Mouse (Mus musculus): ENCODE data around the gene Ilf3. TPM values are rescaled to one million over a fixed set of nuclear protein-coding genes. Genes with fewer than 3 reads are reported as not detected.

The Ilf3 gene
- polyA plus RNA-seq, 1 experiment from 2014 or later, result 45.2 TPM

GRCm38 (mm10) chr9:21334747-21335146, 32.9 kb upstream of the Ilf3 start:
- no peaks in the 10 kb centered on the region for H3K27me3 ChIP-seq (ENCODE audit: control insufficient read depth, insufficient read depth, low read length)
- H3K36me3 ChIP-seq (ENCODE audit: control insufficient read depth, insufficient read depth, low read length), result no peaks in the 10 kb centered on the region
- ATAC-seq (ENCODE audit: low FRiP score, low TSS enrichment) (no peak), DNase-seq (ENCODE audit: low spot score) (no peak)
- H3K9me3 ChIP-seq (ENCODE audit: control insufficient read depth, low read length), result no peaks in the 10 kb centered on the region
- no peaks in the 10 kb centered on the region for H3K4me1 ChIP-seq (replicated peaks; ENCODE audit: control insufficient read depth, insufficient read depth)
- no peak overlapping the region for H3K27ac ChIP-seq (replicated peaks)
- no peak overlapping the region for H3K4me2 ChIP-seq (replicated peaks; ENCODE audit: low read depth)
- H3K9ac ChIP-seq (ENCODE audit: low read length), result no peak overlapping the region
- no peak overlapping the region for H3K4me3 ChIP-seq (ENCODE audit: low read depth, low read length)
- TF ChIP-seq EP300 (optimal IDR thresholded peaks at IDR 0.05), result no peak
- TF ChIP-seq CTCF (IDR thresholded peaks at IDR 0.05; ENCODE audit: low read depth), result no peak

DNA sequence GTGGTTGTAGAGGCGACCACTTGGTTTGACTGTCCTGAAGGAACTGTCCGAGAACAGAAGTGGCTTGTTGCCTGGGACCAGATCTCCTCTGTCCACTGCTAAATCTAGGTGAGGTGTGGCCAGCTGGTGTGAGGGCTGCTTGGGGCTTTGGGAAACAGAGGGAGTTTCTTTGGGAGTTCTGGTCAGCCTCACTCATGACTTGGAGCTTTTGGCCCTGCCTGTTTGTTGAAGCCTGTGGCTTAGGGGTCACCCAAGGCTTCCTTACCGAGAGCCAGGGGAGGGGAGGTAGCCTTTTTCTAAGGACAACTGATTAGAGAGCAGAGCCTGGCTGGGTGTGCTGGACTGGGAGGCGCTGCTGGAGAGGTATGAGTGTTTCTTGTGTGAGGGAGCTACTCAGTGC, 32.3 kb upstream of the Ilf3 start:
- no peaks in the 10 kb centered on the region for H3K27me3 ChIP-seq (ENCODE audit: control insufficient read depth, insufficient read depth, low read length)
- no peak overlapping the region for H3K9ac ChIP-seq (ENCODE audit: low read length)
- 77% methylated on average over 4 of the region's 4 CpGs for WGBS
- no peak for ATAC-seq (ENCODE audit: low FRiP score, low TSS enrichment)
- H3K27ac ChIP-seq (replicated peaks), result no peak overlapping the region
- no peaks in the 10 kb centered on the region for H3K36me3 ChIP-seq (ENCODE audit: control insufficient read depth, insufficient read depth, low read length)
- TF ChIP-seq EP300 (optimal IDR thresholded peaks at IDR 0.05) (no peak), CTCF (IDR thresholded peaks at IDR 0.05; ENCODE audit: low read depth) (no peak)
- H3K4me2 ChIP-seq (replicated peaks; ENCODE audit: low read depth), result no peak overlapping the region
- no peaks in the 10 kb centered on the region for H3K9me3 ChIP-seq (ENCODE audit: control insufficient read depth, low read length)
- no peaks in the 10 kb centered on the region for H3K4me1 ChIP-seq (replicated peaks; ENCODE audit: control insufficient read depth, insufficient read depth)
- DNase-seq (ENCODE audit: low spot score), result no peak
- no peak overlapping the region for H3K4me3 ChIP-seq (ENCODE audit: low read depth, low read length)

- H3K9me3 ChIP-seq (ENCODE audit: control insufficient read depth, low read length), result no peaks in the 10 kb centered on the region
- no peaks in the 10 kb centered on the region for H3K27me3 ChIP-seq (ENCODE audit: control insufficient read depth, insufficient read depth, low read length)
- H3K4me3 ChIP-seq (ENCODE audit: low read depth, low read length), result no peak overlapping the region
- TF ChIP-seq CTCF (IDR thresholded peaks at IDR 0.05; ENCODE audit: low read depth) (no peak), EP300 (optimal IDR thresholded peaks at IDR 0.05) (no peak)
- no peak overlapping the region for H3K27ac ChIP-seq (replicated peaks)
- no peak overlapping the region for H3K4me2 ChIP-seq (replicated peaks; ENCODE audit: low read depth)
- H3K9ac ChIP-seq (ENCODE audit: low read length), result no peak overlapping the region
- H3K4me1 ChIP-seq (replicated peaks; ENCODE audit: control insufficient read depth, insufficient read depth), result no peaks in the 10 kb centered on the region
- no peak for DNase-seq (ENCODE audit: low spot score)
- 77% methylated on average over 8 of the region's 8 CpGs for WGBS
- H3K36me3 ChIP-seq (ENCODE audit: control insufficient read depth, insufficient read depth, low read length), result no peaks in the 10 kb centered on the region
- no peak for ATAC-seq (ENCODE audit: low FRiP score, low TSS enrichment)
These were observed 31.2 kb upstream of the Ilf3 start for GRCm38 (mm10) chr9:21336491-21336890.

DNA sequence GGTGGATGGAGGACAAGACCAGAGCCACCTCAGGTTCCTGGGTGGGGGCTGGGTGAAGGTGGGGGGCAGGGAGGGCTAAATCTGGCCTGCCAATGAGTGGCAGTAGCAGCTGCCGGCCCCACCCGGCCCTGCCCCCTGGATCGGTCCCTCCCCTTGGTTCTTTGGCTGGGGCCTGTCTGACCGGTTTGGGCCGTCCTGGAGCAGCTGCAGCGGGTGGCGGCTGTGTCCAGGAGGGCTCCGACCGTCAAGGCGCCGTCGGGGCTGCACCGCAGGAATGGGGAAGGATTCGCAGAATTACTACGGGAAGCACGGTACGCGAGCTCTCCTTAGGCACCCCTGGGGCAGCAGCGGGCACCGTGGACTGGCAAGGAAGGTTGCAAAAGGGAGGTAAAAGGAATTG, 30.0 kb upstream of the Ilf3 start:
- Histone ChIP-seq H3K4me2 (replicated peaks; ENCODE audit: low read depth) (peak overlapping the region; percentile 50), H3K4me1 (replicated peaks; ENCODE audit: control insufficient read depth, insufficient read depth) (no peaks in the 10 kb centered on the region), H3K27me3 (ENCODE audit: control insufficient read depth, insufficient read depth, low read length) (no peaks in the 10 kb centered on the region), H3K4me3 (ENCODE audit: low read depth, low read length) (peak overlapping the region; percentile 45), H3K27ac (replicated peaks) (peak overlapping the region; percentile 85), H3K36me3 (ENCODE audit: control insufficient read depth, insufficient read depth, low read length) (peaks cover 6% of the 10 kb centered on the region), H3K9me3 (ENCODE audit: control insufficient read depth, low read length) (no peaks in the 10 kb centered on the region), H3K9ac (ENCODE audit: low read length) (peak overlapping the region; percentile 62)
- DNase-seq (ENCODE audit: low spot score) (peak; percentile 92), ATAC-seq (ENCODE audit: low FRiP score, low TSS enrichment) (peak; percentile 88)
- 16% methylated on average over 20 of the region's 20 CpGs for WGBS
- TF ChIP-seq CTCF (IDR thresholded peaks at IDR 0.05; ENCODE audit: low read depth), result no peak

DNA sequence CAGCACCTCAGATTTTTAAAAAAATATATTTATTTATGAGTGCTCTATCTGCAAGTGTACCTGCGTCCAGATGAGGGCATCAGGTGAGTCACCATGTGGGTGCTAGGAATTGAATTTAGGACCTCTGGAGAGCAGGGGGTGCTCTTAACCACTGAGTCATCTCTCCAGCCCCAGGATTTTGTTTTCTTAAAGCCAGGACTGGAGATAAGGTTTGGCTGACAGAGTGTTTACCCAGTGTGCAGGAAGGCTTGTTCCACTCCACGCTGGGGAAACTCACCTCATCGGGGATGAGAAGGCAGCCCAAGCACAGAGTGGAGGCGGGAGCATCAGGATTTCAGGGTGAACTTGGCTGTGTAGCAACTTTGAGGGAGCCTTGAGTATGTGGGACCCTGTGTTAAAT, 27.3 kb upstream of the Ilf3 start:
- no peaks in the 10 kb centered on the region for H3K4me1 ChIP-seq (replicated peaks; ENCODE audit: control insufficient read depth, insufficient read depth)
- H3K4me2 ChIP-seq (replicated peaks; ENCODE audit: low read depth), result no peak overlapping the region
- no peak overlapping the region; the same call in 1 of the 2 replicates for H3K27ac ChIP-seq (replicated peaks)
- 57% methylated on average over 4 of the region's 4 CpGs for WGBS
- TF ChIP-seq EP300 (optimal IDR thresholded peaks at IDR 0.05), result no peak
- TF ChIP-seq CTCF (IDR thresholded peaks at IDR 0.05; ENCODE audit: low read depth), result peak; percentile 9; the same call in 1 of the 2 replicates
- ATAC-seq (ENCODE audit: low FRiP score, low TSS enrichment) (peak; percentile 62), DNase-seq (ENCODE audit: low spot score) (peak; percentile 56)
- H3K36me3 ChIP-seq (ENCODE audit: control insufficient read depth, insufficient read depth, low read length), result peaks cover 15% of the 10 kb centered on the region
- H3K27me3 ChIP-seq (ENCODE audit: control insufficient read depth, insufficient read depth, low read length), result no peaks in the 10 kb centered on the region
- H3K9me3 ChIP-seq (ENCODE audit: control insufficient read depth, low read length), result no peaks in the 10 kb centered on the region
- H3K9ac ChIP-seq (ENCODE audit: low read length), result no peak overlapping the region
- no peak overlapping the region for H3K4me3 ChIP-seq (ENCODE audit: low read depth, low read length)

GRCm38 (mm10) chr9:21346627-21347365, 20.9 kb upstream of the Ilf3 start:
- Histone ChIP-seq H3K4me1 (replicated peaks; ENCODE audit: control insufficient read depth, insufficient read depth) (no peaks in the 10 kb centered on the region), H3K9me3 (ENCODE audit: control insufficient read depth, low read length) (no peaks in the 10 kb centered on the region), H3K36me3 (ENCODE audit: control insufficient read depth, insufficient read depth, low read length) (peaks cover 35% of the 10 kb centered on the region), H3K9ac (ENCODE audit: low read length) (no peak overlapping the region), H3K4me3 (ENCODE audit: low read depth, low read length) (no peak overlapping the region), H3K27me3 (ENCODE audit: control insufficient read depth, insufficient read depth, low read length) (no peaks in the 10 kb centered on the region), H3K27ac (replicated peaks) (0 out of 2 replicates have a peak overlapping the region, but pooled peaks have one; percentile 18), H3K4me2 (replicated peaks; ENCODE audit: low read depth) (no peak overlapping the region)
- DNase-seq (ENCODE audit: low spot score) (peak; percentile 57), ATAC-seq (ENCODE audit: low FRiP score, low TSS enrichment) (peak; percentile 66)
- TF ChIP-seq EP300 (optimal IDR thresholded peaks at IDR 0.05), result no peak
- TF ChIP-seq CTCF (IDR thresholded peaks at IDR 0.05; ENCODE audit: low read depth), result no peak
- 70% methylated on average over 16 of the region's 16 CpGs for WGBS

All from stomach, postnatal 0 days (tissue).